Mouse (Mus musculus) lung, postnatal 36 days (tissue): ENCODE results near the gene Gm20917.
"Not testable (repeated sequence)": the region's sequence is repeated elsewhere in the genome, so short reads cannot be mapped to it uniquely, and the experiment has no call there.

Source experiments
- DNase-seq: peaks from one replicate; pipeline ENCODE4 v3.0.0; 2022; ENCODE audit warnings: mixed read lengths

Gm20917 gene

GRCm38 (mm10) chrY:79151022-79151421, at the start of gene Gm20917:
Gene Gm20917 (minus strand): TSS chrY:79151122.
- DNase-seq: not testable (repeated sequence)
